Mouse (Mus musculus) layer of hippocampus, postnatal 25 days (tissue): Measurements from ENCODE around the gene Smyd4. TPM values are rescaled to one million over a fixed set of nuclear protein-coding genes. Genes with fewer than 3 reads are reported as not detected.

Source experiments
- DNase-seq, 2 experiments: peaks; one replicate each; pipeline ENCODE4 v3.0.0; 2022; ENCODE audit warnings: mixed read lengths in 2 of 2, low spot score in 1 of 2; ENCODE audit errors: extremely low spot score in 1 of 2
- microRNA-seq, 2 experiments: library from miRNA; unstranded; fragments of <30 nt; microRNA quantifications; one replicate each; pipeline ENCODE4 v1.2.0; 2021
- total RNA-seq, 2 experiments: library from RNA; stranded (reverse); gene quantifications; 2 replicates each; pipeline ENCODE4 v1.2.3; 2021

Smyd4 gene
- total RNA-seq, 2 experiments from 2014 or later: 14.3 to 14.5 TPM

- DNase-seq: no peak
Observed at GRCm38 (mm10) chr11:75450304-75450908, 102.2 kb downstream of the Smyd4 start.

GRCm38 (mm10) chr11:75450936-75451335 is 102.7 kb downstream of the Smyd4 start:
- no peak for DNase-seq

GRCm38 (mm10) chr11:75452081-75452480 is 103.8 kb downstream of the Smyd4 start:
- DNase-seq: no peak

GRCm38 (mm10) chr11:75452812-75453557 is 104.8 kb downstream of the Smyd4 start:
- no peak for DNase-seq

- DNase-seq: peak; percentile 69 to 78
Observed at GRCm38 (mm10) chr11:75453991-75454930, 106.0 kb downstream of the Smyd4 start, which contains the start of gene Wdr81. Wdr81 (minus strand) TSS chr11:75454717.

Small RNA genes lying within 50 kb of the gene (microRNA-seq; reads per million reads assigned to microRNA genes)
- 0 reads per million in 2 experiments for gene Gm47300

Other genes starting within 250 kb of the Smyd4 start
- 1 to 10 TPM; 2.5 to 3.2 TPM for gene Hic1, start 178.9 kb upstream of the Smyd4 start, total RNA-seq
- 10 to 100 TPM; 18.2 to 18.3 TPM for gene Ovca2, start 169.6 kb upstream of the Smyd4 start, total RNA-seq
- 10 to 100 TPM; 35.4 to 36.1 TPM for gene Dph1, start 157.2 kb upstream of the Smyd4 start, total RNA-seq
- gene Rtn4rl1, start 154.7 kb upstream of the Smyd4 start, total RNA-seq: 100 to 1,000 TPM in 1 of 2 experiments, 10 to 100 TPM in 1; 94.7 to 106 TPM
- gene Rpa1, start 109 bp upstream of the Smyd4 start, total RNA-seq: 10 to 100 TPM; 58.8 to 59.5 TPM
- gene Serpinf1, start 74.3 kb downstream of the Smyd4 start, total RNA-seq: 10 to 100 TPM; 16.0 to 16.8 TPM
- gene Serpinf2, start 91.2 kb downstream of the Smyd4 start, total RNA-seq: under 1 TPM; 0.39 to 0.59 TPM
- gene Wdr81, start 106.3 kb downstream of the Smyd4 start, total RNA-seq: 10 to 100 TPM; 21.9 to 22.7 TPM
- gene Tlcd2, start 113.3 kb downstream of the Smyd4 start, total RNA-seq: under 1 TPM; 0.59 to 0.87 TPM
- 100 to 1,000 TPM; 125 to 129 TPM for gene Prpf8, start 138.4 kb downstream of the Smyd4 start, total RNA-seq
- gene Rilp, start 161.7 kb downstream of the Smyd4 start, total RNA-seq: 1 to 10 TPM; 1.7 to 3.1 TPM
- gene Scarf1, start 165.1 kb downstream of the Smyd4 start, total RNA-seq: 1 to 10 TPM; 1.4 to 1.6 TPM
- gene Slc43a2, start 183.3 kb downstream of the Smyd4 start, total RNA-seq: 10 to 100 TPM; 49.8 to 54.2 TPM
- gene Pitpna, start 239.7 kb downstream of the Smyd4 start, total RNA-seq: 100 to 1,000 TPM; 281 to 305 TPM